Mouse (Mus musculus): ENCODE results near the gene Asb15. TPM values are rescaled to one million over a fixed set of nuclear protein-coding genes. Genes with fewer than 3 reads are reported as not detected.

The Asb15 gene
- polyA plus RNA-seq, 1 experiment, result 1.1 TPM

DNA sequence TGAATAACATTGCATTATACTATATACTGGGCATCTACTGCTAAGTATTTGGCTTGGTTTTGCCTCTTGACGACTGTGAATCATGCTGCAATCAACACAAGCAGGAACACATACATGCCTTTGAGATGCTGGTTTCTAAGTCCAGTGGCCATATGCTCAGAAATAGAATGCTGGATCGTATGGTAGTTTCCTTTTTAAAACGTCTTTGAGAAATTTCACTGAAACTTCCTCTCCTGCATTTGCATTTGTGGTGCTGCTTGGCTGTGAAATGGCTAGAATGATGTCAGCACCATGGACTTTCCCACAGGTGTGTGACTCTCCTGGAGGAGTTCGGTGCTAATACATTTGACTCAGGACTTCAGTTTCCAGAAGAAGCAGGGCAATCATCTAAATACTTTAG, 12.2 kb downstream of the Asb15 start:
- no peak overlapping the region for H3K27ac ChIP-seq (ENCODE audit: control insufficient read depth, insufficient read depth, low read length)
- no peak overlapping the region for H3K4me3 ChIP-seq (ENCODE audit: control insufficient read depth, insufficient read depth, low read length)
- 41% methylated on average over 4 of the region's 4 CpGs for WGBS
- H3K27me3 ChIP-seq (ENCODE audit: control insufficient read depth, insufficient read depth, low read length), result no peaks in the 10 kb centered on the region
- TF ChIP-seq POLR2A (IDR thresholded peaks at IDR 0.05; ENCODE audit: control insufficient read depth, extremely low read depth, insufficient read depth, low read length, poor library complexity) (no peak), CTCF (IDR thresholded peaks at IDR 0.05; ENCODE audit: borderline replicate concordance, control insufficient read depth, extremely low read depth, insufficient read depth, low read length, poor library complexity) (no peak)
- H3K4me1 ChIP-seq (replicated peaks; ENCODE audit: control insufficient read depth, insufficient read depth, low read length), result no peaks in the 10 kb centered on the region
- no peaks in the 10 kb centered on the region for H3K36me3 ChIP-seq (ENCODE audit: control insufficient read depth, insufficient read depth, low read length)
- DNase-seq, result no peak

GRCm38 (mm10) chr6:24542393-24542792, 14.4 kb downstream of the Asb15 start:
- Histone ChIP-seq H3K4me3 (ENCODE audit: control insufficient read depth, insufficient read depth, low read length) (no peak overlapping the region), H3K4me1 (replicated peaks; ENCODE audit: control insufficient read depth, insufficient read depth, low read length) (no peaks in the 10 kb centered on the region), H3K27me3 (ENCODE audit: control insufficient read depth, insufficient read depth, low read length) (no peaks in the 10 kb centered on the region), H3K27ac (ENCODE audit: control insufficient read depth, insufficient read depth, low read length) (no peak overlapping the region), H3K36me3 (ENCODE audit: control insufficient read depth, insufficient read depth, low read length) (no peaks in the 10 kb centered on the region)
- DNase-seq, result no peak
- no peak for TF ChIP-seq CTCF (IDR thresholded peaks at IDR 0.05; ENCODE audit: borderline replicate concordance, control insufficient read depth, extremely low read depth, insufficient read depth, low read length, poor library complexity)

DNA sequence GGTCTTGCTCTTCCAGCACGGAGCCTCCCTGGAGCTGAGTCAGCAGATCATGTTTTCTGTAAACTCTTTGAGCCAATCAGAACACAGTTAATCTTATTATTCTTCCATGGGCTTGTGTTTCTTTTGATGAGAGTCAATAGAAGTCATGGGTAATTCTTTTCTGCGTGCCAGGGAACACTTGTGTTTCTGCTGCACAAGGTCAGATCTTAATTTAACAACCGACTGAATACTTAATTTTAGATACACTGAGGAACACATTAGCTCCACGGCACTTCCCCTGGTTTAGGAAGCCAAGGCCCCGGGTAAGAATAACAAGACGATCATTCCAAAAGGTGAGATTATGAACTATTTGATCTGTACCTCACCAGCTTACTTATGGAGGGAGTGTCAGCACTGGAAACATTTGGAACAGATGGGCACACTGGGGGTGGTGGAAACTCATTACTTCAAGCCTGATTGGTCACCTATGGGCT, 15.2 kb downstream of the Asb15 start:
- no peak for DNase-seq
- Histone ChIP-seq H3K27ac (ENCODE audit: control insufficient read depth, insufficient read depth, low read length) (no peak overlapping the region), H3K36me3 (ENCODE audit: control insufficient read depth, insufficient read depth, low read length) (no peaks in the 10 kb centered on the region), H3K27me3 (ENCODE audit: control insufficient read depth, insufficient read depth, low read length) (no peaks in the 10 kb centered on the region), H3K4me3 (ENCODE audit: control insufficient read depth, insufficient read depth, low read length) (no peak overlapping the region), H3K4me1 (replicated peaks; ENCODE audit: control insufficient read depth, insufficient read depth, low read length) (no peaks in the 10 kb centered on the region)
- 87% methylated on average over 6 of the region's 6 CpGs for WGBS
- TF ChIP-seq CTCF (IDR thresholded peaks at IDR 0.05; ENCODE audit: borderline replicate concordance, control insufficient read depth, extremely low read depth, insufficient read depth, low read length, poor library complexity) (no peak), POLR2A (IDR thresholded peaks at IDR 0.05; ENCODE audit: control insufficient read depth, extremely low read depth, insufficient read depth, low read length, poor library complexity) (no peak)

GRCm38 (mm10) chr6:24546716-24547420, 18.9 kb downstream of the Asb15 start:
- whole genome bisulfite sequencing, result 61% methylated on average over 1 of the region's 1 CpGs
- Histone ChIP-seq H3K27ac (ENCODE audit: control insufficient read depth, insufficient read depth, low read length) (no peak overlapping the region), H3K4me1 (replicated peaks; ENCODE audit: control insufficient read depth, insufficient read depth, low read length) (no peaks in the 10 kb centered on the region), H3K27me3 (ENCODE audit: control insufficient read depth, insufficient read depth, low read length) (no peaks in the 10 kb centered on the region), H3K4me3 (ENCODE audit: control insufficient read depth, insufficient read depth, low read length) (no peak overlapping the region), H3K36me3 (ENCODE audit: control insufficient read depth, insufficient read depth, low read length) (no peaks in the 10 kb centered on the region)
- no peak for DNase-seq
- TF ChIP-seq POLR2A (IDR thresholded peaks at IDR 0.05; ENCODE audit: control insufficient read depth, extremely low read depth, insufficient read depth, low read length, poor library complexity) (no peak), CTCF (IDR thresholded peaks at IDR 0.05; ENCODE audit: borderline replicate concordance, control insufficient read depth, extremely low read depth, insufficient read depth, low read length, poor library complexity) (no peak)

DNA sequence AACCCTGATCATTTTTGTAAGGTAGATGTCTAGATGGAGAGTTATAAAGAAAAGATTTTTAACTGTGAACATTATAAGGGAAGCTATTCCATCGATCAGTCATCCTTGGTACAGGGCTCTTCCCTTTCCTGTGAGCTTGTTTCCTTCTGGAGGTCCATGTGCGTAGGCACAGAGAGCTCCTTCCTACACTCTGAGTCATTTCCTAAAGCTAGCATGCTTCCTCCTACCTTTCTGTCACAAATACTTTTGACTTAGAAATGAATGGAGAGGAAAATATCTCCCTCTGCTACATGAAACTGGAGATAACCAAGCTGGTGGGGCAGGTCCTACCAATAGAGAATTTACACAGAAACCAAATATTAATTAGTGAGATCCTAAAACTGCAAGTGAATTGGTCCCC, 21.9 kb downstream of the Asb15 start:
- WGBS, result 38% methylated on average over 2 of the region's 2 CpGs
- H3K27me3 ChIP-seq (ENCODE audit: control insufficient read depth, insufficient read depth, low read length), result no peaks in the 10 kb centered on the region

GRCm38 (mm10) chr6:24552046-24552445, 24.1 kb downstream of the Asb15 start:
- Histone ChIP-seq H3K27ac (ENCODE audit: control insufficient read depth, insufficient read depth, low read length) (no peak overlapping the region), H3K4me1 (replicated peaks; ENCODE audit: control insufficient read depth, insufficient read depth, low read length) (no peaks in the 10 kb centered on the region), H3K36me3 (ENCODE audit: control insufficient read depth, insufficient read depth, low read length) (no peaks in the 10 kb centered on the region), H3K27me3 (ENCODE audit: control insufficient read depth, insufficient read depth, low read length) (no peaks in the 10 kb centered on the region), H3K4me3 (ENCODE audit: control insufficient read depth, insufficient read depth, low read length) (no peak overlapping the region)
- DNase-seq, result no peak
- TF ChIP-seq CTCF (IDR thresholded peaks at IDR 0.05; ENCODE audit: borderline replicate concordance, control insufficient read depth, extremely low read depth, insufficient read depth, low read length, poor library complexity) (no peak), POLR2A (IDR thresholded peaks at IDR 0.05; ENCODE audit: control insufficient read depth, extremely low read depth, insufficient read depth, low read length, poor library complexity) (no peak)
- 62% methylated on average over 7 of the region's 7 CpGs for WGBS

More for the DNA sequence above, 21.9 kb downstream of the Asb15 start:
- no peak for TF ChIP-seq POLR2A (IDR thresholded peaks at IDR 0.05; ENCODE audit: control insufficient read depth, extremely low read depth, insufficient read depth, low read length, poor library complexity)
- TF ChIP-seq CTCF (IDR thresholded peaks at IDR 0.05; ENCODE audit: borderline replicate concordance, control insufficient read depth, extremely low read depth, insufficient read depth, low read length, poor library complexity), result no peak
- no peak for DNase-seq
- Histone ChIP-seq H3K27ac (ENCODE audit: control insufficient read depth, insufficient read depth, low read length) (no peak overlapping the region), H3K4me1 (replicated peaks; ENCODE audit: control insufficient read depth, insufficient read depth, low read length) (no peaks in the 10 kb centered on the region), H3K36me3 (ENCODE audit: control insufficient read depth, insufficient read depth, low read length) (no peaks in the 10 kb centered on the region), H3K4me3 (ENCODE audit: control insufficient read depth, insufficient read depth, low read length) (no peak overlapping the region)
